Mouse (Mus musculus) testis, adult 2 months (tissue): ENCODE results near the gene Krtap27-1. TPM values are rescaled to one million over a fixed set of nuclear protein-coding genes. Genes with fewer than 3 reads are reported as not detected.

Experiments used
- H3K27ac ChIP-seq: fragments of 200-500 bp; 2 replicates; pipeline ENCODE4 v1.5.1; 2012; ENCODE audit warnings: low read depth, low read length; ENCODE audit not compliant: control insufficient read depth, insufficient read depth
- H3K27me3 ChIP-seq: fragments of 200-500 bp; 2 replicates; pipeline ENCODE4 v1.6.1; 2012; ENCODE audit warnings: mild to moderate bottlenecking, low read length, moderate library complexity; ENCODE audit not compliant: control insufficient read depth, insufficient read depth
- H3K36me3 ChIP-seq: fragments of 200-500 bp; 2 replicates; pipeline ENCODE4 v1.6.1; 2012; ENCODE audit warnings: mild to moderate bottlenecking, low read length; ENCODE audit not compliant: control insufficient read depth, insufficient read depth
- H3K4me1 ChIP-seq: fragments of 200-500 bp; 2 replicates; pipeline ENCODE4 v1.6.1; 2012; ENCODE audit warnings: low read length; ENCODE audit not compliant: control insufficient read depth, insufficient read depth
- H3K4me3 ChIP-seq: fragments of 200-500 bp; 2 replicates; pipeline ENCODE4 v1.5.1; 2012; ENCODE audit warnings: low read depth, mild to moderate bottlenecking, low read length, moderate library complexity, mixed read lengths; ENCODE audit not compliant: control insufficient read depth
- CTCF ChIP-seq: fragments of 200-500 bp; IDR thresholded peaks from 2 replicates; pipeline ENCODE4 v1.5.1; 2012; ENCODE audit warnings: low read depth, mild to moderate bottlenecking, inconsistent platforms, low read length, moderate library complexity; ENCODE audit not compliant: control insufficient read depth, insufficient read depth, insufficient replicate concordance
- POLR2A ChIP-seq: fragments of 200-500 bp; IDR thresholded peaks from 2 replicates; pipeline ENCODE4 v1.6.1; 2012; ENCODE audit warnings: low read depth, mild to moderate bottlenecking, inconsistent platforms, low read length, moderate library complexity; ENCODE audit not compliant: control insufficient read depth
- polyA plus RNA-seq: library from polyadenylated mRNA; depleted of rRNA; stranded (reverse); fragments of >200 nt; gene quantifications from 2 replicates; pipeline ENCODE4 v1.2.3, GENCODE M21; 2012

Krtap27-1 gene
- polyA plus RNA-seq, 1 experiment: not detected

GRCm38 (mm10) chr16:88696256-88696655 is 24.8 kb upstream of the Krtap27-1 start:
- H3K36me3 ChIP-seq: no peaks in the 10 kb centered on the region
- no peak overlapping the region for H3K4me3 ChIP-seq
- no peak overlapping the region for H3K27ac ChIP-seq
- no peak for TF ChIP-seq CTCF
- no peak for TF ChIP-seq POLR2A
- H3K27me3 ChIP-seq: no peaks in the 10 kb centered on the region
- no peaks in the 10 kb centered on the region for H3K4me1 ChIP-seq

- H3K27ac ChIP-seq: no peak overlapping the region
- TF ChIP-seq CTCF (no peak), POLR2A (no peak)
- H3K4me3 ChIP-seq: no peak overlapping the region
- no peaks in the 10 kb centered on the region for H3K27me3 ChIP-seq
- peaks cover 3% of the 10 kb centered on the region for H3K4me1 ChIP-seq
- no peaks in the 10 kb centered on the region for H3K36me3 ChIP-seq
Observed at GRCm38 (mm10) chr16:88681282-88681681, 9.8 kb upstream of the Krtap27-1 start.

- Histone ChIP-seq H3K4me1 (peaks cover 3% of the 10 kb centered on the region), H3K36me3 (no peaks in the 10 kb centered on the region), H3K4me3 (no peak overlapping the region), H3K27me3 (no peaks in the 10 kb centered on the region), H3K27ac (no peak overlapping the region)
- TF ChIP-seq CTCF (no peak), POLR2A (no peak)
Observed at GRCm38 (mm10) chr16:88679099-88679498, 7.6 kb upstream of the Krtap27-1 start.

DNA sequence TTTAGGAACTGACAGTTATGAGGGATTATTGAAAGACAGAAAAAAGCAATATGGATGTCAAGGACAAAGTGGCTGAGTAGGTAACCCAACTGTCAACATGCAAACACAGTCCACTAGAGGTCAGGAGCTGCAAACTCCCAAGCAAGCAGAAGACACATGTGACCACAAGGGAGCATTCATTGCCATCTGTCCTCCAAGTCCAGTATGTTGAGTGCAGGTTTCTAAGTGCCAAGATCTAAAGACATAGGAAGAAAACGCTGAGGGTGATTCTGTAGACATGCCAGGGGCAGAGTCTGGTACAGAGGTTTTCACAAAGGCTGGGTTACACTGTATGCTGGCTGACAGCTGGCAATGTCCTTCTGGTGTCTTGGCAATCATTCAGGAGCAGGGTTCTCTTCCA is 14.0 kb downstream of the Krtap27-1 start:
- Histone ChIP-seq H3K4me1 (no peaks in the 10 kb centered on the region), H3K27ac (no peak overlapping the region), H3K36me3 (no peaks in the 10 kb centered on the region), H3K4me3 (no peak overlapping the region), H3K27me3 (no peaks in the 10 kb centered on the region)
- no peak for TF ChIP-seq POLR2A
- no peak for TF ChIP-seq CTCF

DNA sequence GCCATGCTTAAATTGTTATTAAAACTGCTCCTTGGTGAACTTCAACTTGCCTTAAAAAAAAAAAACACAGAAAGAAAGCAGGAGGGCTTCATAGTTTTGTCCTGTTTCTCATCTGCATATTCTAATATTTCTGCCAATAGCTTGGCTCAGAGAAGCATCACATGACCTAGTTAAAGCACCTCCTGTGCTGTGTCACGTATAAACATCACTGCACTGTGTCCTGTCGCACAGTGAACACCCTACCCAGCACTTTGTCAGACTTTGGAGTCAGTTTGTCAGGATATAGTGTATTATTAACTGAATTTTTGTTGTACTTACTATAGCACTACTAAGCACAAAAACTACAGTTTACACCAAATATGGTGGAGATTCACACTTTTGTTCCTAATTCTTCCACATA is 19.5 kb downstream of the Krtap27-1 start:
- no peaks in the 10 kb centered on the region for H3K27me3 ChIP-seq
- H3K36me3 ChIP-seq: no peaks in the 10 kb centered on the region
- no peak overlapping the region for H3K27ac ChIP-seq
- H3K4me3 ChIP-seq: no peak overlapping the region
- H3K4me1 ChIP-seq: peaks cover 3% of the 10 kb centered on the region; the same call in 1 of the 2 replicates
- no peak for TF ChIP-seq POLR2A
- TF ChIP-seq CTCF: no peak

DNA sequence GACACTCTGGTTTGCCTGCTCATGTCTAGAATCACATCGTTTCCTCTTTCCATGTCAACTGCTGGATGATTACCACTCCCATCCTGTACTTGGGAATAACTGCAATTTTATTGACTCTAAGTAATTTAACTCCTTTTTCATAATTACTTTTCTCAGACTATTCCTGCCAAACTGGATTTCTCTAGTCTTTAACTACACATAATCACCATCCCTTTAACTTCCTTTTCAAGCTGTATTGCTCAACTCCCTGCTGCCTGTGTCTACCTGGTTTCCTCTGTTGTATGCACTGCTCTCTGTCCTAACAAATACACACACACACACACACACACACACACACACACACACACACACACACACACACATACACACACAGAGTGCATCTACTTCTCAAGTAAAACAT is 20.4 kb downstream of the Krtap27-1 start:
- no peaks in the 10 kb centered on the region for H3K27me3 ChIP-seq
- no peak overlapping the region for H3K4me3 ChIP-seq
- no peak overlapping the region for H3K27ac ChIP-seq
- no peak for TF ChIP-seq CTCF
- TF ChIP-seq POLR2A: no peak
- no peaks in the 10 kb centered on the region for H3K36me3 ChIP-seq
- H3K4me1 ChIP-seq: peaks cover 3% of the 10 kb centered on the region; the same call in 1 of the 2 replicates

DNA sequence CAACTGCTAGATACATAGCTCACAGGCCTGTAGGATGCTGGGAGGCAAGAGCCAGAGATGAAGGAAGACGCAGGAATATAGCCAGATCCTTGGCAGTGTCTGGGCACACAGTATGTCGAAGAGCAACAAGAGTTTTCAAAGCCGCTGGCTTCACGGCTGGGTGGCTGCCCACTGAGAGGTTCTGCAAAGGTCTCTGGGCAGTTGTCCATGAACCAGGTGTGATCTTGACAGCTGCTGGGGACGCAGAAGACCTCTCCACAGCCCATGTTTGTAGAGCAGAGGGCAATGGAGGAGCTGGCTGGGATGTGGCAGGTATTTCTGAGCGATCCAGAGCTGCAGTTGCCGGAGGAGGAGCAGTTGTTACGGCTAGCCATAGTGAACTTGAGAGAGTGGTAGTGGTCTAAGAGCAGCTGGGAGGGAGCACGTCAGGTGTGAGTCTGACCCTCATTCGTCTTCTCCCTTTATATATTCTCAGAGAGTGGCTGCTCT is 24.1 kb downstream of the Krtap27-1 start, which contains the start of gene Krtap26-1:
TSS of gene Krtap26-1 (minus strand) at position 439 of the 489 bp plus-strand sequence.
- Histone ChIP-seq H3K4me3 (no peak within 1 kb of the TSS), H3K27me3 (no peaks in the 10 kb centered on the region), H3K27ac (no peak within 1 kb of the TSS), H3K36me3 (no peaks in the 10 kb centered on the region), H3K4me1 (peaks cover 3% of the 10 kb centered on the region; the same call in 1 of the 2 replicates)
- no peak for TF ChIP-seq POLR2A
- no peak for TF ChIP-seq CTCF
